Mouse (Mus musculus): ENCODE results near the gene Col6a5. TPM values are rescaled to one million over a fixed set of nuclear protein-coding genes. Genes with fewer than 3 reads are reported as not detected.

Col6a5 gene
- polyA plus RNA-seq (2014; fragmentation: Nextera tagmentation; extraction: Ambion mirVana): 0.11 and 0.18 TPM in 2 replicates

DNA sequence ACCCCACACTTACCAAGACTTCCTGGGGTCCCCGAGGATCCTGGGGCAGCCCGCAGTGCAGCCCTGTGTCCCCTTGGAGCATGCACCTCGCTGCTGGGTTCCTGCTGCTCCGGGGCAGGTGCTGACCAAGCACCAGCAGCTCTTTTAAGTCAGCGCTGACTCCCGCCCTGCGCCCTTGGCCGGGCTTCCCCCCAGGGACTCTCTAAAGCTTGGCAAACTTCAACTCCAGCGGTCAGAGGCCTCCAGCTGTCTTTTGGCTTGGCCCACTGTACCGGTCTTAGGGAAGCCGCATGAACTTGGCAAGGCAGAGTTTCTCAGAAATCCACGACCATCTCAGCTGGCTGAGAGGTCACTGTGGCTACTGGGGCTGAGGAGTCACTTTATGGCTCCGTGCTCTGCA lies at the start of gene Col6a5:
TSS of gene Col6a5 (minus strand) at position 111 of the 400 bp plus-strand sequence.
- Histone ChIP-seq H3K36me3 (ENCODE audit: control insufficient read depth, insufficient read depth, low read length) (no peaks in the 10 kb centered on the region), H3K9me3 (ENCODE audit: control insufficient read depth, low read length) (no peaks in the 10 kb centered on the region), H3K27ac (replicated peaks; ENCODE audit: low read depth, low read length) (no peak within 1 kb of the TSS), H3K4me1 (ENCODE audit: control insufficient read depth, insufficient read depth, low read length) (no peaks in the 10 kb centered on the region), H3K4me3 (replicated peaks; ENCODE audit: low read depth, low read length) (no peak within 1 kb of the TSS), H3K27me3 (ENCODE audit: control insufficient read depth, insufficient read depth, low read length) (no peaks in the 10 kb centered on the region; the same call in 1 of the 2 replicates), H3K9ac (replicated peaks; ENCODE audit: low read length) (no peak within 1 kb of the TSS), H3K4me2 (ENCODE audit: low read length) (no peak within 1 kb of the TSS)
- DNase-seq (no peak), ATAC-seq (ENCODE audit: low FRiP score, low TSS enrichment) (no peak)
- 30% methylated on average over 13 of the region's 13 CpGs for WGBS

DNA sequence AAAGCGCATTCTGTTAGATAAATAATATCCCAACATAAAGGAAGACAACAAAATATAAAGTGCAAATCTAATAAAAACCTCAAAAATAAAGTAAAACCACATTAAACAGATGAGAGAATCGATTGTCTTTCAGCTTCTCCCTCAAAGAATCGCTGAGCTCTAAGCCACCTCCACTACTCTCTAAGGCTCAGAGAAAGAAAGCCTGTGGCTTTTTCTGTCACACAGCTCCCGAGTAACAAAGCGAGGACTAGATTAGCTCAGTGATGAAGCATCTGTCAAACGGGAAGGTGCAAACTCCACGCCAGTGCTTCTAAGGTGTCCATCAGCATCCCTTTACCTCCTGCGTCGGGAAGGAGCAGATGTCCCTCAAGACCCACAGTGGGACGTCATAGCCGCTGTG lies 37.5 kb upstream of the Col6a5 start:
- no peak overlapping the region for H3K9ac ChIP-seq (replicated peaks; ENCODE audit: low read length)
- H3K4me1 ChIP-seq (ENCODE audit: control insufficient read depth, insufficient read depth, low read length): no peaks in the 10 kb centered on the region
- DNase-seq (peak; percentile 19), ATAC-seq (ENCODE audit: low FRiP score, low TSS enrichment) (no peak)
- H3K36me3 ChIP-seq (ENCODE audit: control insufficient read depth, insufficient read depth, low read length): no peaks in the 10 kb centered on the region
- no peak overlapping the region for H3K27ac ChIP-seq (replicated peaks; ENCODE audit: low read depth, low read length)
- H3K4me2 ChIP-seq (ENCODE audit: low read length): no peak overlapping the region
- no peaks in the 10 kb centered on the region for H3K9me3 ChIP-seq (ENCODE audit: control insufficient read depth, low read length)
- no peaks in the 10 kb centered on the region for H3K27me3 ChIP-seq (ENCODE audit: control insufficient read depth, insufficient read depth, low read length)
- H3K4me3 ChIP-seq (replicated peaks; ENCODE audit: low read depth, low read length): no peak overlapping the region
- WGBS: 60% methylated on average over 11 of the region's 11 CpGs

GRCm38 (mm10) chr9:105992425-105992824 lies 32.0 kb upstream of the Col6a5 start:
- H3K4me3 ChIP-seq (replicated peaks; ENCODE audit: low read depth, low read length): no peak overlapping the region
- ATAC-seq (ENCODE audit: low FRiP score, low TSS enrichment) (no peak), DNase-seq (peak; percentile 17)
- no peaks in the 10 kb centered on the region for H3K27me3 ChIP-seq (ENCODE audit: control insufficient read depth, insufficient read depth, low read length)
- H3K27ac ChIP-seq (replicated peaks; ENCODE audit: low read depth, low read length): no peak overlapping the region
- no peak overlapping the region for H3K9ac ChIP-seq (replicated peaks; ENCODE audit: low read length)
- H3K4me2 ChIP-seq (ENCODE audit: low read length): no peak overlapping the region
- no peaks in the 10 kb centered on the region for H3K36me3 ChIP-seq (ENCODE audit: control insufficient read depth, insufficient read depth, low read length)
- H3K9me3 ChIP-seq (ENCODE audit: control insufficient read depth, low read length): no peaks in the 10 kb centered on the region
- 73% methylated on average over 6 of the region's 6 CpGs for WGBS
- H3K4me1 ChIP-seq (ENCODE audit: control insufficient read depth, insufficient read depth, low read length): no peaks in the 10 kb centered on the region

- Histone ChIP-seq H3K27me3 (ENCODE audit: control insufficient read depth, insufficient read depth, low read length) (no peaks in the 10 kb centered on the region), H3K4me3 (replicated peaks; ENCODE audit: low read depth, low read length) (no peak overlapping the region), H3K4me2 (ENCODE audit: low read length) (no peak overlapping the region), H3K36me3 (ENCODE audit: control insufficient read depth, insufficient read depth, low read length) (no peaks in the 10 kb centered on the region), H3K9ac (replicated peaks; ENCODE audit: low read length) (no peak overlapping the region), H3K27ac (replicated peaks; ENCODE audit: low read depth, low read length) (no peak overlapping the region), H3K4me1 (ENCODE audit: control insufficient read depth, insufficient read depth, low read length) (peaks cover 4% of the 10 kb centered on the region; the same call in 1 of the 2 replicates), H3K9me3 (ENCODE audit: control insufficient read depth, low read length) (no peaks in the 10 kb centered on the region)
- 73% methylated on average over 6 of the region's 6 CpGs for WGBS
- DNase-seq: no peak
- no peak for ATAC-seq (ENCODE audit: low FRiP score, low TSS enrichment)
Measured at GRCm38 (mm10) chr9:105990099-105990498, 29.7 kb upstream of the Col6a5 start.

DNA sequence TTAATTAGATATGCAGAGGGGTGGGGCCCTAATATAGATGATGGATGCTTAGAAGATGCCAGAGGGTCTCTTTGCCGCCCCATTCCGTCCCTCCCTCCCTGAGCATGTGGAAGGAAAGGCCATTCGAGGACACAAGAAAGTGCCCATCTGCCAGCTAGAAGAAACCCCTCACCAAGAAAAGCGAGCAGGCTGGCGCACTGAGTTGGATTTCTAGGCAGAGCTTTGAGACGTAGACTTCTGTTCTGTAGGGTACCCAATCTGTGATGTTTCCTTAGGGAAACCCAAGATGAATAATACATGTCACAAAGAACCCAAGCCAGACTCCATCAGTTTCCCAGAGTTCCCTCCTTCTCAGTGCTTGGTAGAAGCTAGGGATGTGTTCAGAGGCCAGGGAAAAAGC lies 29.0 kb upstream of the Col6a5 start:
- Histone ChIP-seq H3K36me3 (ENCODE audit: control insufficient read depth, insufficient read depth, low read length) (no peaks in the 10 kb centered on the region), H3K9ac (replicated peaks; ENCODE audit: low read length) (no peak overlapping the region), H3K27ac (replicated peaks; ENCODE audit: low read depth, low read length) (no peak overlapping the region), H3K4me2 (ENCODE audit: low read length) (no peak overlapping the region), H3K9me3 (ENCODE audit: control insufficient read depth, low read length) (no peaks in the 10 kb centered on the region), H3K4me3 (replicated peaks; ENCODE audit: low read depth, low read length) (no peak overlapping the region), H3K27me3 (ENCODE audit: control insufficient read depth, insufficient read depth, low read length) (no peaks in the 10 kb centered on the region), H3K4me1 (ENCODE audit: control insufficient read depth, insufficient read depth, low read length) (peaks cover 9% of the 10 kb centered on the region; the same call in 1 of the 2 replicates)
- WGBS: 78% methylated on average over 6 of the region's 6 CpGs
- ATAC-seq (ENCODE audit: low FRiP score, low TSS enrichment): no peak
- DNase-seq: no peak

DNA sequence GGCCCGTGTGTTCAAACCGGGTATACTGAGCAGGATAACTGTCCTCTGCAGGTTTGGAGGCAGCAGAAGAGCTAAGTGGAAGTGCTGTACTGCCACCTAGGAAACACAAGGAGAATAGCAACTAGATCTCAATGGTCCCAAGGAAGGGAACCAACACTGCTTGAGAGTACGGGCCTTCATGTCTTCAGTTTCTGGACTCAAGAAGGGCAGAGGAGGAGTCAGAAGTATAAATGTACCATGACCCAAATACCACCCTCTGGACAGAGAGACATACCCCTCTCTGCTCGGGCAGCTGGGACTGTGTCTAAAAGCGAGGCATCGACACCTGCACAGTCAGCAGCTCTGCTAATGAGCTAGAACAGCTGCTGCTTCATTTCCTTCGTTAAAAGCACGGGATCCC lies 27.7 kb upstream of the Col6a5 start:
- Histone ChIP-seq H3K4me1 (ENCODE audit: control insufficient read depth, insufficient read depth, low read length) (peaks cover 9% of the 10 kb centered on the region; the same call in 1 of the 2 replicates), H3K9me3 (ENCODE audit: control insufficient read depth, low read length) (no peaks in the 10 kb centered on the region), H3K9ac (replicated peaks; ENCODE audit: low read length) (no peak overlapping the region), H3K27me3 (ENCODE audit: control insufficient read depth, insufficient read depth, low read length) (no peaks in the 10 kb centered on the region), H3K27ac (replicated peaks; ENCODE audit: low read depth, low read length) (no peak overlapping the region), H3K36me3 (ENCODE audit: control insufficient read depth, insufficient read depth, low read length) (no peaks in the 10 kb centered on the region), H3K4me2 (ENCODE audit: low read length) (no peak overlapping the region), H3K4me3 (replicated peaks; ENCODE audit: low read depth, low read length) (no peak overlapping the region)
- 60% methylated on average over 8 of the region's 8 CpGs for WGBS
- peak; percentile 66 for DNase-seq
- no peak for ATAC-seq (ENCODE audit: low FRiP score, low TSS enrichment)

GRCm38 (mm10) chr9:105984931-105985519 lies 24.6 kb upstream of the Col6a5 start:
- Histone ChIP-seq H3K9ac (replicated peaks; ENCODE audit: low read length) (peak overlapping the region; percentile 28; the same call in 1 of the 2 replicates), H3K4me1 (ENCODE audit: control insufficient read depth, insufficient read depth, low read length) (peaks cover 9% of the 10 kb centered on the region; the same call in 1 of the 2 replicates), H3K4me3 (replicated peaks; ENCODE audit: low read depth, low read length) (no peak overlapping the region), H3K27ac (replicated peaks; ENCODE audit: low read depth, low read length) (peak overlapping the region; percentile 75), H3K36me3 (ENCODE audit: control insufficient read depth, insufficient read depth, low read length) (no peaks in the 10 kb centered on the region), H3K27me3 (ENCODE audit: control insufficient read depth, insufficient read depth, low read length) (no peaks in the 10 kb centered on the region), H3K4me2 (ENCODE audit: low read length) (peak overlapping the region; percentile 45), H3K9me3 (ENCODE audit: control insufficient read depth, low read length) (no peaks in the 10 kb centered on the region)
- DNase-seq (peak; percentile 71), ATAC-seq (ENCODE audit: low FRiP score, low TSS enrichment) (peak; percentile 62; the same call in 1 of the 2 replicates)
- WGBS: 11% methylated on average over 10 of the region's 10 CpGs

GRCm38 (mm10) chr9:105978479-105978878 lies 18.0 kb upstream of the Col6a5 start:
- no peak overlapping the region for H3K27ac ChIP-seq (replicated peaks; ENCODE audit: low read depth, low read length)
- no peaks in the 10 kb centered on the region for H3K27me3 ChIP-seq (ENCODE audit: control insufficient read depth, insufficient read depth, low read length)
- H3K9me3 ChIP-seq (ENCODE audit: control insufficient read depth, low read length): no peaks in the 10 kb centered on the region
- H3K9ac ChIP-seq (replicated peaks; ENCODE audit: low read length): no peak overlapping the region
- DNase-seq (no peak), ATAC-seq (ENCODE audit: low FRiP score, low TSS enrichment) (no peak)
- H3K4me2 ChIP-seq (ENCODE audit: low read length): no peak overlapping the region
- WGBS: 89% methylated on average over 8 of the region's 8 CpGs
- H3K36me3 ChIP-seq (ENCODE audit: control insufficient read depth, insufficient read depth, low read length): no peaks in the 10 kb centered on the region
- H3K4me3 ChIP-seq (replicated peaks; ENCODE audit: low read depth, low read length): no peak overlapping the region
- no peaks in the 10 kb centered on the region for H3K4me1 ChIP-seq (ENCODE audit: control insufficient read depth, insufficient read depth, low read length)

GRCm38 (mm10) chr9:105976871-105977270 lies 16.4 kb upstream of the Col6a5 start:
- H3K9ac ChIP-seq (replicated peaks; ENCODE audit: low read length): no peak overlapping the region
- H3K27ac ChIP-seq (replicated peaks; ENCODE audit: low read depth, low read length): no peak overlapping the region
- H3K4me3 ChIP-seq (replicated peaks; ENCODE audit: low read depth, low read length): no peak overlapping the region
- H3K36me3 ChIP-seq (ENCODE audit: control insufficient read depth, insufficient read depth, low read length): no peaks in the 10 kb centered on the region
- H3K27me3 ChIP-seq (ENCODE audit: control insufficient read depth, insufficient read depth, low read length): no peaks in the 10 kb centered on the region
- H3K4me1 ChIP-seq (ENCODE audit: control insufficient read depth, insufficient read depth, low read length): no peaks in the 10 kb centered on the region
- DNase-seq (no peak), ATAC-seq (ENCODE audit: low FRiP score, low TSS enrichment) (no peak)
- no peaks in the 10 kb centered on the region for H3K9me3 ChIP-seq (ENCODE audit: control insufficient read depth, low read length)
- no peak overlapping the region for H3K4me2 ChIP-seq (ENCODE audit: low read length)
- 31% methylated on average over 13 of the region's 13 CpGs for WGBS

Data from midbrain, embryonic 14.5 days (tissue).